Mouse (Mus musculus) olfactory bulb, adult 2 months (tissue): ENCODE results near the gene Arid5b.

Experiments used
- CTCF ChIP-seq: fragments of 200-500 bp; IDR thresholded peaks from 2 replicates; pipeline ENCODE4 v1.5.1; 2012; ENCODE audit warnings: low read depth, mild to moderate bottlenecking, low read length, moderate library complexity; ENCODE audit not compliant: insufficient read depth
- POLR2A ChIP-seq: fragments of 200-500 bp; IDR thresholded peaks from 2 replicates; pipeline ENCODE4 v1.6.1; 2012; ENCODE audit warnings: mild to moderate bottlenecking, low read depth, low read length, moderate library complexity; ENCODE audit not compliant: insufficient read depth

GRCm38 (mm10) chr10:68168613-68169012, 109.9 kb downstream of the Arid5b start:
- TF ChIP-seq CTCF (no peak), POLR2A (no peak)
